Mouse (Mus musculus) hindbrain, embryonic 13.5 days (tissue): Measurements from ENCODE around the gene Kit. TPM values are rescaled to one million over a fixed set of nuclear protein-coding genes. Genes with fewer than 3 reads are reported as not detected.

Experiments used
- ATAC-seq: fragments of 200-750 bp; cut with Nextera tagmentation; 2 replicates; pipeline ENCODE4 v1.8.0; 2017; ENCODE audit warnings: moderate TSS enrichment; ENCODE audit not compliant: low FRiP score
- H3K27ac ChIP-seq: fragments of 300-500 bp; sonication (generic); 2 replicates; pipeline ENCODE4 v1.5.1; 2015; ENCODE audit warnings: inconsistent platforms, mild to moderate bottlenecking, moderate library complexity
- H3K27me3 ChIP-seq: fragments of 300-500 bp; sonication (generic); 2 replicates; pipeline ENCODE4 v1.6.1; 2015; ENCODE audit warnings: mild to moderate bottlenecking, inconsistent platforms
- H3K36me3 ChIP-seq: fragments of 300-500 bp; sonication (generic); 2 replicates; pipeline ENCODE4 v1.6.1; 2015; ENCODE audit warnings: mild to moderate bottlenecking, inconsistent platforms
- H3K4me1 ChIP-seq: fragments of 300-500 bp; sonication (generic); replicated peaks from 2 replicates; pipeline ENCODE4 v1.6.1; 2015; ENCODE audit warnings: inconsistent platforms
- H3K4me2 ChIP-seq: fragments of 300-500 bp; sonication (generic); 2 replicates; pipeline ENCODE4 v1.6.1; 2015; ENCODE audit warnings: inconsistent platforms, mild to moderate bottlenecking, moderate library complexity
- H3K4me3 ChIP-seq: fragments of 300-500 bp; sonication (generic); 2 replicates; pipeline ENCODE4 v1.5.1; 2015; ENCODE audit warnings: mild to moderate bottlenecking, inconsistent platforms
- H3K9ac ChIP-seq: fragments of 300-500 bp; sonication (generic); 2 replicates; pipeline ENCODE4 v1.6.1; 2015; ENCODE audit warnings: mild to moderate bottlenecking, inconsistent platforms
- H3K9me3 ChIP-seq: fragments of 300-500 bp; sonication (generic); 2 replicates; pipeline ENCODE4 v1.6.1; 2016; ENCODE audit warnings: inconsistent platforms
- WGBS: fragments of 180-500 bp; shearing (Covaris S2); methylation state at CpG from one replicate; pipeline ENCODE4 v1.1.7; 2015; 5-methylcytosine and 5-hydroxymethylcytosine counted together
- polyA plus RNA-seq: library from polyadenylated mRNA; unstranded; fragments of >200 nt; fragmentation: Nextera tagmentation; extraction: Ambion mirVana; gene quantifications from 2 replicates; pipeline ENCODE4 v1.2.1, GENCODE M21; 2015

The Kit gene
- polyA plus RNA-seq, 1 experiment from 2014 or later = 57.9 TPM

DNA sequence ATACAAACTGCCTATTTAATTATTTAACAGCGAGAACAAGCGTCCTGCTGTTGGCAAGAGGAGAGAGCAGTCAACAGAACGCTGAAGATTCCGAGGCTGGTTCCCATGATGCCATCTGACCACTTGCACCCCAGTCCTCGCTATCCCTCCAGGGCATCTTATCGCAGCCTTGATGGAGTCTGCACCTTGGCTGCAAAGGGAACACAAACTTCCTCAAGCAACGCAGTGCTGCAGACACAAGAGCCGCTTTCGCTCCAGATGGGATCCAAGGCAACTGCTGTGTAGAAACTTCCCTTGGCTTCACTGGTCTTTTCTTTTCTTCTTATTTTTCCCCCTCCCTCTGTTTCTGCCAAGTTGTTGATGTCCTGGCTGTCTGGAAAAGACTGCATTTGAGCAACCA lies 124.8 kb downstream of the Kit start:
- Histone ChIP-seq H3K9ac (no peak overlapping the region), H3K27me3 (no peaks in the 10 kb centered on the region), H3K4me2 (no peak overlapping the region), H3K27ac (peak overlapping the region; percentile 52; the same call in 1 of the 2 replicates), H3K9me3 (no peaks in the 10 kb centered on the region; the same call in 1 of the 2 replicates), H3K4me3 (no peak overlapping the region), H3K4me1 (peaks cover 9% of the 10 kb centered on the region), H3K36me3 (no peaks in the 10 kb centered on the region)
- ATAC-seq = no peak
- 67% methylated on average over 9 of the region's 9 CpGs for WGBS

DNA sequence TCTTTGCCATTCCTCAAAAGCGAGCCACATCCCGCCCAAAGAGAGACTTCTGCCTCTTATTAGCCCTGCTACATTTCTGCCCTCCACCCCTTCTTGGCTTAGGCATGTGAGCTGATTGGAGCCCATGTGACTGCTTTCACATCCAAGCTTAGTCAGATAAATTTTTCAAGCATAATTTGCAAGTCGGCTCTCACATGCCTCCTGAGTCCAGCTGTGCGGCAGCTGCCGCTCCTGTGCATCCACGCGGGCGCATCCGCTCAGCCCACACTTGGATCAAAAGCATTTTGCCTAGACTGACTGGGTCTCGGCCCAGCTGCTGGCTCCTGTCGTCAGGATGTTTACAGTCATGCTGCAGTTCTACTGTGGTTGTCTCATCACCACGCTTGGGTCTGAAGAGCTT lies 126.9 kb downstream of the Kit start:
- no peaks in the 10 kb centered on the region for H3K27me3 ChIP-seq
- H3K4me1 ChIP-seq = peaks cover 9% of the 10 kb centered on the region
- 76% methylated on average over 12 of the region's 12 CpGs for WGBS
- no peaks in the 10 kb centered on the region; the same call in 1 of the 2 replicates for H3K9me3 ChIP-seq
- no peak overlapping the region for H3K9ac ChIP-seq
- H3K4me3 ChIP-seq = no peak overlapping the region
- no peaks in the 10 kb centered on the region for H3K36me3 ChIP-seq
- H3K27ac ChIP-seq = no peak overlapping the region
- no peak for ATAC-seq
- H3K4me2 ChIP-seq = no peak overlapping the region

DNA sequence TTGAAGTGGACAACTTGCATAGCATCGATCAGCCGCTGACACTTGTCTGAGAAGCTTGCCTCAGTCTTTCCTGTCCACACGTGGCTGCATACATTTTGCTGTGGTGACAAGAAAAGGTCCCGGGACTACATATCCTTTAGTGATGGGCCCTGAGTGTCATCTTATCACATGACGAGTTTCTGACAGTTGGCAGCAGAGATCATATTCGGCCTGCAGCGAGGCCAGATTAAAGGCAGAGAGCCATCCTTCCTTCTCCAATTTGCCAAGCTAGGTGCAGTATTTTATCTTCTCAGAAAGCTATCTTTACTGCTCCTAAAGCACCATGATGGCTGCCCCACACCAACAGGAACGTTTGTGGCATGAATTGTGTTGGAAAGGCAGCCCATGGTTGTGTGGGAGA lies 127.4 kb downstream of the Kit start:
- peaks cover 9% of the 10 kb centered on the region for H3K4me1 ChIP-seq
- no peak overlapping the region for H3K4me3 ChIP-seq
- no peak overlapping the region for H3K4me2 ChIP-seq
- no peak overlapping the region for H3K27ac ChIP-seq
- no peaks in the 10 kb centered on the region for H3K27me3 ChIP-seq
- H3K9ac ChIP-seq = no peak overlapping the region
- no peaks in the 10 kb centered on the region; the same call in 1 of the 2 replicates for H3K9me3 ChIP-seq
- 90% methylated on average over 8 of the region's 8 CpGs for WGBS
- no peaks in the 10 kb centered on the region for H3K36me3 ChIP-seq
- ATAC-seq = no peak

DNA sequence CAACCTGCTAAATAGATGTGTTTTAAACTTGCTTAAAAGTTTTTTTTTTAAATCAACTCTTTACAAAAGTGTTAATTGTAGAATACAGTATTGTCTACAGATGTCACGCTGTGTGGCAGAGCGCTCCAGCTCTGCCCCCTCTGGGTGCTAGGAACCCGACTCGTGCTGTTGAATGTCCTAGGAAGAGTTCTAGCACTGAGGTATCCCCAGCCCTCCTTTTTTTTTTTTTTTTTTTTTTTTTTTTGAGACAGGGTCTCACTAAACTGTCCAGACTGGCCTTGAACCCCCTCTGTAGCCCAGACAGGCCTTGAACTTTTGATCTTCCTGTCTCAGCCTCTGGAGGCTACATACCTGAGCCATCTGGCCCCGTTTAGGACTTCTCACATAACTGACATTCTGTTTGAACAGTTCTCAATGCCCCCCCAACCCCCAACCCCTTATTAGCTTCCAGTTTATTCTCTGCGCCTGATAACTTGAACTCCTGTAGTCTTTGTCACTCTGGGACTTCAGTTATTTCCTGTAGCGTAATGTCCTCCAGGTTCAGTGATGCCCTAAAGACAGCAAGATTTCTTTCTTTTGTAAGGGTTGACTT lies 130.0 kb downstream of the Kit start:
- Histone ChIP-seq H3K4me1 (peaks cover 3% of the 10 kb centered on the region), H3K27me3 (no peaks in the 10 kb centered on the region), H3K36me3 (no peaks in the 10 kb centered on the region), H3K9me3 (no peaks in the 10 kb centered on the region; the same call in 1 of the 2 replicates), H3K9ac (no peak overlapping the region), H3K4me2 (no peak overlapping the region), H3K4me3 (no peak overlapping the region), H3K27ac (no peak overlapping the region)
- WGBS = 87% methylated on average over 7 of the region's 7 CpGs
- no peak for ATAC-seq

DNA sequence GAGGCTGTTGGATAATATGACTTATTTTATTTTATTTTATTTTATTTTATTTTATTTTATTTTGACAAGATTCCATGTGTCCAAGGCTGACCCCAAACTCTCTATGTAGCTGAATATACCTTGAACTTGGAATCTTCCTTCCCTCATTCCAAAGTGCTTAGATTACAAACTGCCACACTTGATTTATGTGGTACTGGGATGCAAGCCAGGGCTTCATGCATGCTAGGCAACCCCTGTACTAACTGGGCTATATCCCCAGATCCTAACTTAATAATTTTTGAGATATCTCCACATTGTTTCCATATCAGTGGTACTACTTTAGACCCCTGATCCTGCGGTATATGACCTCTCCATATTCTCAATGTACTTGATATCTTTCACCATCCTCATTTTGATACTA lies 130.7 kb downstream of the Kit start:
- H3K4me3 ChIP-seq = no peak overlapping the region
- ATAC-seq = no peak
- no peaks in the 10 kb centered on the region for H3K27me3 ChIP-seq
- no peaks in the 10 kb centered on the region for H3K4me1 ChIP-seq
- no peaks in the 10 kb centered on the region for H3K36me3 ChIP-seq
- no peak overlapping the region for H3K27ac ChIP-seq
- no peak overlapping the region for H3K4me2 ChIP-seq
- 97% methylated on average over 1 of the region's 1 CpGs for WGBS
- no peak overlapping the region for H3K9ac ChIP-seq
- no peaks in the 10 kb centered on the region; the same call in 1 of the 2 replicates for H3K9me3 ChIP-seq
